Mouse (Mus musculus) monocyte, adult 59 days (primary cell): ENCODE measurements around the gene 4931414P19Rik. TPM values are rescaled to one million over a fixed set of nuclear protein-coding genes. Genes with fewer than 3 reads are reported as not detected.

Experiments used
- total RNA-seq, 2 experiments: library from RNA; stranded (reverse); gene quantifications; one replicate each; pipeline ENCODE4 v1.2.4; 2023

Gene 4931414P19Rik
- total RNA-seq: 1 to 10 TPM; 6.6 to 7.8 TPM

DNA sequence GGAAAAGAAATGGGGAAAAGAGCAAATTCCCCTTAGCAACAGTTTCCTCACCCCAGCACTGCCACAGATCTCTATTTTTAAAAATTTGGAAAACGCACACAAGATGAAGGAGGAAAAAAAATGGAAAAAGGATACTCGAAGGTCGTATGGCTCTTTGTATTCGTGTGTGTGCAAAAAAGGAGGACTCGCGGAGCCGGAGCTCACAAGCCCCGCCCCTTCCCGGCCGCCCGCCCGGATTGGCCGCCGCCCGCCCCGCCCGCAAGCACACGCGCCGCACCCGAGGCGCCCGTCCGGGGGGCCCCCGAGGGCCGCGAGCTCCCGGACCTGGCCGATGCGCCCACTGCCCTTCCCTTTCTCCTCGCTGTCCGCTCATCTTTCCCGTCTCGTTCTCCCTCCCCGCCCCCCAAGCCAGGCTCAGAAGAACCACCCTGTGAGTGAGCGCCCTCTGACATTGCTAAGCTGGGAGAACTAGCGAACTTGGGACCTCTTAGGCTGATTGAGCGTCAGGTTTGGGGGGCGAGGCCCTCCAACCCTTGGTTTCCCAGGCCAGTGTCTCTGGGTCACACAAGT, at the start of gene 4931414P19Rik:
Gene 4931414P19Rik, minus strand, starts transcription at position 242 of the 570 bp plus-strand sequence.

DNA sequence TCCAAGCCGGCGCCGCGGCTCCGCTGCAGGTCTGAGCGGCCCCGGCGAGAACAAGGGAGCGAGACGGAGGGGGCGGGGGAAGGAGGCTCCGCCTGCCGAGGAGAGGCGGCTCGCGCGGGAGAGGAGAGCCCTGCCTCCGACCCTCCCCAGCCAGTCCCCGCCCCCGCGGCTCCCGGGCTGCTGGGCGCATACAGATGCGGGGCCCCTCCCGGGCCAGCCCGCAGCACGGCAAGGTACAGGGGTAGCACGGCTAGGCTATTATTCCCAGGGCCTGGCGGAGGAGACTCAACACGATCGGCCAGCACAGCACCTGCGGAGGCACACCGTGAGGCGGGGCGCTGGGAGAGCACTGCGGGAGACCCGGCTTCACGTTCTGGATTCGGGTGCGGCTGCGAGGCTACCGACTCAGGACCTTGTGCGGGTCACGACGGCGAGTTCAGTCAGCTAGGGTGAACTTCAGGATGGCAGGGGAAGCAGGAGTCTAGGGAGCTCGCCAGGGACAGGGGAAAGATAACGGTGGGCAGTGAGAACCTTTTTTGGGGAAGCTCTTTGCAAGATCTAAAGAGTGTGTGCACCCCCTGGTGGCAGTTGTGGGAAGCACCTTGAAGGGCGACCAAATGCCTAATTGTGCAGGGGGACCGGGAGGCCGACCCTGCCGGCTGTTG, 35.6 kb upstream of the 4931414P19Rik start, which contains the start of gene Cdh24:
Gene Cdh24, minus strand, starts transcription at position 60 of the 665 bp plus-strand sequence.

DNA sequence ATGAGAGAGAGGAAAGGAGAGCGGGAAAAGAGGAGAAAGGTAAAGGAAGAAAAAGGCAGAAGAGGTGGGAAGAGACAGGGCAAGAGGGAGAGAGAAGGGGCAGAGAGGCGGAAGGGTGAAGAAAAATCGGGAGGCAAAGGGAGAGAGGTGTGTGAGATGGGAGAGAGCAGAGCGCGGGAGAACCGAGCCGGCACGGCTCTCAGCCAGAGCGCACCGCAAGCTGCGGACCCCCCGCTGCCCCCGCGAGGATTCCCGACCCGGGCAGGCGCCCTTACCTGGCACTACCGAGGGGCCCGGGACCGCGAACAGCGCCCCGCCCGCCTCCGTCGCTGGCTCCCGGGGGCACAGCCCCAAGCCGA, 35.1 kb upstream of the 4931414P19Rik start, which contains the start of gene Gm17606:
Gene Gm17606, plus strand, starts transcription at position 7 of the 359 bp plus-strand sequence.

DNA sequence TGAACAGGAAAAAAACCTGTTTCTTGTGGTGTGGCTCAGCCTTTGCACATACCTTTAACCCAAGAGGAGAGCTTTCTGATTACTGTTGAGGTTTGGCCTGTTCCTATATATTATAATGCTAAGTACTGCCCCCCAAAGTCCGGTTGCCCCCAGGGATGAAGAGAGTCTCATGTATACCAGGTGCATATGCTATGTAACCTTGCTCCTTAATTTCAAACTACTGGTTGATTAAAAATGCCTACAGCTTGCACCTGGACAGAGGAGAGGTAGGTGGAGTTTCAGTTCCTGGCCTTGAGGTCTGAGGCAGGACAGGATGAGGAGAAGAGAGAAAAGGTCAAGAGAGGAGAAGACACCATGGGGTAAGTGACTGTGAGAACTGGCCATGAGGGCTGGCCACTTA, 15.3 kb upstream of the 4931414P19Rik start, which contains the start of gene Psmb11:
Gene Psmb11, plus strand, starts transcription at position 301 of the 400 bp plus-strand sequence.

DNA sequence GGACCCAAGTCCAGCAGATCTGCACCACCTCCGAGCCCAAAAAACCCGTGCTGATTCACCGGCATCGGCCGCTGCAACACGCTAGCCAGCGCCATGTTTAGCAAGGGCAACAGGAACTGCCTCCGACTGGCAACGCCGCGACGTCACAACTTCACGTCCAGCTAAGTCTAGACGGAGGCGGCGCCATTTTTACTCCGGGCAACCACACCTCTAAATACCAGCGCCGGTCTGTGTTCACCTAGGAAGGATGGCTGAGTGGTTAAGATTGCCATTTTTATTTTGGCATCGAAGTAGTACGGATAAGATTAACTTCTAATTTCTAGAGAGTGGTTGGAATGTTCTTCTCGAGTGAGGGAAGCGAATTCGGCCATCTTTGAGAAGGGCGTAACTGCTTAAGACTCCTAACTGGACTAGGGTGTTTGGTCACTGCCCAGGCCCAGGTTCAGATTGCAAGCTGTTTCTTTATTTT, 12.1 kb upstream of the 4931414P19Rik start, which contains the start of gene Psmb5:
Gene Psmb5, minus strand, starts transcription at position 126 of the 469 bp plus-strand sequence.

DNA sequence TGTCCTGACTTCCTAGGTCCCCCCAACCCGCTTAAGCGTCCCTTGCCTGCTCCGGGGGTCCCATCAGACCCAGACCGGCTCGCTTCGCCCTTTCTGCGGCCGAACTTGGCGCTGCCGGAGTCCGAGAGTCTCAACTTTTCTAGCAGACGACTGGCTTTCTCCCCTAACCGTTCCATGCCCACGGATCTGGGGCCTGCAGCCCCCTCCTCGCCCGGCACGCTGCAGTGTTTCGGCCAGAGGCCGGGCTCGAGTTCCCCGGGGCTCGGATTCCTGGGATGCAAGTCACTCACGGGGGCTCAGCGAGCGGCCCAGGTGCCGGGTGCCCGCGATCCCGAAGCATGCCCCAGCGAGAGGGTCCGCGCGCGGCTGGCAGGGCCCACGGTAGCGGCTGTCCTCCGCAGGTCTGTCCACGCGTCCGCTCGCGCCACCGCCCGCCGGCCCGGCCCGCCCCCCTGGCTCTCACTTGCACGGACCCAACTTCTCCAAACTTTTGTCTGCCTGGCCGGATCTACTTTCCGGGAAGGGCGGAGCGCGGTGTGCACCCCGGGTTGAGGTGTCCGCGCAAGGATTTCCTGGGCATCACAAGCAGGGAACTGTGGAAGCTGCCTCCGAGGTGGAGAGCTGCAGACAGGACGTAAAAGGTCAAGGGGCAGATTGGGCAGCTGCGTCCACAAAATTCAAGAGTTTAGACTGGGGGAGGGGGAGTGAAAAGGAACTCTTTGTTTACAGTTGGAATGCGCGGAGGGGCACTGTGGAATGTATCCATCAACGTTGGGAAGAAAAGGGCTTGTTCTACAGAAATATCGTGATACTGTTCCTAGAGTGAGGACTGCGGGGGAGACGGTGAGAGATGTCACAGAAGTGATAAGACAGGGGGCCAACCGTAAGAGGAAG, 28.5 kb downstream of the 4931414P19Rik start, which contains the start of gene Ajuba:
Gene Ajuba, minus strand, starts transcription at position 470 of the 894 bp plus-strand sequence.

DNA sequence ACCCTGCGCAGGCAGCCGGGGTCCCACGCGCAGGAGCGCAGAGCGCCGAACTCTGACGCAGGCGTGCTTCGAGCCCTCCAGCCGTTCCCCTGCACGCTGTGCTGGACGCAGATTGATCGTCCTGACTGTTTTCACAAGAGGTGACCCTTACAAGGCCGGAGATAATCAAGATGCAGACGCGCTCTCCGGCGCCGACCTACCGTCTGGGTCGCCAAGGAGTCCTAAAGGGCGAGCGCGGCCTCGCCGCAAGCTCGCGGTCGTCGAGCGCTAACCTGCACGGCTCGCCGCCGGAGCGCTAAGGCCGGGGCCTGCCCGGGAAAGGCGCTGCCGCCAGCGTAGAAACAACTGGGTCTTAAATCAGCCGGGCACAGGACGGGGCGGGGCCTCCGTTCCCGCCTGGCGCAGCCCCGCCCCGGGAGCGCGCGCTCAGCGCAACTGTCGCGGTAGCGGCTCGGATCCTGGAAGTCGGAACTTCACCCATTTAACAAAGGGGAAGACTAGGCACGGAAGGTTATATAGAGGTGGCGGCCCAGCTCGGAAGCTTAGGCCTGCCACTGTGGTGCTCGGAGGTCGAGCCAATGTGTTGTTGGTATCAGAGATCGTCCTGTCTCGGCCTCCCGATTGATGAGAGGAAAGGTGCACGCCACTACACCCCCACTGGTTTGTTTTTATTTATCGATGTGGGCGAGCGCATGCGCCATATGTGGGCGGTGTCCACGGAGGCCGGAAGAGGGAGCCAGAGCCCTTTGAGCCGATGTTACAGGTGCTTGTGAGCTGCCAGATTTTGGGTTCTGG, 51.6 kb downstream of the 4931414P19Rik start, which contains the start of gene Haus4:
Gene Haus4, minus strand, starts transcription at position 642 of the 795 bp plus-strand sequence.

Other genes starting within 250 kb of the 4931414P19Rik start
- gene Oxa1l, start 245.2 kb downstream of the 4931414P19Rik start, total RNA-seq: 10 to 100 TPM; 69.3 to 69.9 TPM
- gene Slc7a7, start 188.2 kb downstream of the 4931414P19Rik start, total RNA-seq: 10 to 100 TPM; 67.4 to 75.2 TPM
- gene Mrpl52, start 179.1 kb downstream of the 4931414P19Rik start, total RNA-seq: 10 to 100 TPM; 77.0 to 87.1 TPM
- gene Mmp14, start 174.4 kb downstream of the 4931414P19Rik start, total RNA-seq: 1 to 10 TPM; 1.4 to 2.5 TPM
- gene Lrp10, start 141.9 kb downstream of the 4931414P19Rik start, total RNA-seq: 100 to 1,000 TPM; 109 to 130 TPM
- not detected for gene Rem2, start 129.9 kb downstream of the 4931414P19Rik start, total RNA-seq
- 10 to 100 TPM; 13.4 to 14.5 TPM for gene Prmt5, start 88.5 kb downstream of the 4931414P19Rik start, total RNA-seq
- gene Haus4, start 51.4 kb downstream of the 4931414P19Rik start, total RNA-seq: 1 to 10 TPM; 7.1 to 7.4 TPM
- under 1 TPM; 0.79 to 0.84 TPM for gene Ajuba, start 28.4 kb downstream of the 4931414P19Rik start, total RNA-seq
- 10 to 100 TPM; 63.1 to 66.7 TPM for gene Psmb5, start 12.0 kb upstream of the 4931414P19Rik start, total RNA-seq
- not detected for gene Psmb11, start 15.4 kb upstream of the 4931414P19Rik start, total RNA-seq
- not detected for gene Gm17606, start 35.0 kb upstream of the 4931414P19Rik start, total RNA-seq
- 1 to 10 TPM in 1 of 2 experiments, under 1 TPM in 1; 0.76 to 2.9 TPM for gene Cdh24, start 35.4 kb upstream of the 4931414P19Rik start, total RNA-seq
- 10 to 100 TPM; 22.4 to 23.1 TPM for gene 1700123O20Rik, start 80.2 kb upstream of the 4931414P19Rik start, total RNA-seq
- 100 to 1,000 TPM; 302 to 334 TPM for gene Acin1, start 80.9 kb upstream of the 4931414P19Rik start, total RNA-seq
- gene Gm29776, start 92.8 kb upstream of the 4931414P19Rik start, total RNA-seq: not detected
- 1 to 10 TPM; 1.4 to 2.4 TPM for gene Cebpe, start 106.2 kb upstream of the 4931414P19Rik start, total RNA-seq
- 10 to 100 TPM; 33.9 to 35.1 TPM for gene Slc7a8, start 176.0 kb upstream of the 4931414P19Rik start, total RNA-seq
- not detected for gene Rnf212b, start 208.1 kb upstream of the 4931414P19Rik start, total RNA-seq